30 mouse cellular contexts compared by ENCODE assay signal in genomic region chr10:76316194-76316593, GRCm38 (mm10). TPM values are rescaled to one million over a fixed set of nuclear protein-coding genes. Genes with fewer than 3 reads are reported as not detected.
DNase-seq lines count a peak whose midpoint lies in the region; ATAC-seq and TF ChIP-seq lines count a peak whose summit lies in the region.
"Had no signal": no experiment of that assay in that cellular context is flagged by ENCODE, and none has a peak within 500 bp of the region (broad histone marks: within the 10 kb centered on the region; RNA-seq: fewer than 3 reads in every experiment).

No protein-coding gene starts in this region.

- H3K27ac ChIP-seq in left cerebral cortex, adult 2 months, result peak overlapping the region; percentile 65
- H3K27ac ChIP-seq in embryonic facial prominence, embryonic 15.5 days (replicated peaks), result peak overlapping the region; percentile 51; the same call in 1 of the 2 replicates
- no peak overlapping the region for H3K27ac ChIP-seq in hindbrain, embryonic 12.5 days
- H3K27ac ChIP-seq: embryonic facial prominence, embryonic 12.5 days; forebrain, embryonic 13.5 days; heart, embryonic 15.5 days; intestine, embryonic 15.5 days; liver, embryonic 14.5 days; midbrain, embryonic 12.5 days; neural tube, embryonic 12.5 days; stomach, postnatal 0 days had no signal

- DNase-seq in frontal cortex, postnatal 36 days (ENCODE audit: low spot score in 2 of 2), result peak; percentile 49 to 63
- no peak for DNase-seq in frontal cortex, postnatal 14 days (ENCODE audit: low spot score in 2 of 2)
- DNase-seq in left cerebral cortex, adult 2 months (ENCODE audit: extremely low spot score in 1 of 2, low spot score in 2 of 2), result peak in 1 of 2 experiments; percentile 32
- DNase-seq in left cerebral cortex, postnatal 4 days, result no peak
- DNase-seq in Muller cell, postnatal 12 days (ENCODE audit: inconsistent ontology term), result peak; percentile 7
- DNase-seq: adrenal gland, adult 8-10 months; cerebellum, adult 8-10 months; cerebellum, postnatal 36 days; gastrocnemius, postnatal 36 days; heart, postnatal 4 days; kidney, adult 9 months; kidney, postnatal 25 days; lung, embryonic 14.5 days; thymus, adult 2 months; thymus, postnatal 4 days had no signal

- WGBS in embryonic facial prominence, embryonic 15.5 days, result 61% methylated on average over 7 of the region's 7 CpGs
- WGBS in hindbrain, embryonic 12.5 days, result 84% methylated on average over 7 of the region's 7 CpGs

- peaks cover 38% of the 10 kb centered on the region for H3K36me3 ChIP-seq in embryonic facial prominence, embryonic 15.5 days
- H3K36me3 ChIP-seq in hindbrain, embryonic 12.5 days, result peaks cover 50% of the 10 kb centered on the region
- H3K36me3 ChIP-seq: G1E had no signal

- no peak overlapping the region for H3K4me2 ChIP-seq in embryonic facial prominence, embryonic 15.5 days (replicated peaks)
- H3K4me2 ChIP-seq in hindbrain, embryonic 12.5 days (replicated peaks), result no peak overlapping the region
- H3K4me2 ChIP-seq: embryonic facial prominence, embryonic 12.5 days; forebrain, embryonic 13.5 days; heart, embryonic 15.5 days; intestine, embryonic 15.5 days; lung, embryonic 14.5 days; midbrain, embryonic 12.5 days; neural tube, embryonic 12.5 days had no signal

- ATAC-seq in embryonic facial prominence, embryonic 15.5 days (ENCODE audit: insufficient number of reproducible peaks, low FRiP score, low TSS enrichment, low read depth), result no peak
- ATAC-seq in CD4-positive, CD25-positive, alpha-beta regulatory T cell, adult 4 months, result no peak
- no peak for ATAC-seq in hindbrain, embryonic 12.5 days (ENCODE audit: low FRiP score)
- ATAC-seq: activated CD4-positive, CD25-positive, alpha-beta regulatory T cell, adult 4 months; forebrain, embryonic 13.5 days; hindbrain, embryonic 16.5 days; intestine, embryonic 15.5 days had no signal

- TF ChIP-seq CTCF in left cerebral cortex, adult 2 months (IDR thresholded peaks at IDR 0.05), result no peak

- no peaks in the 10 kb centered on the region for H3K9me3 ChIP-seq in embryonic facial prominence, embryonic 15.5 days (replicated peaks)
- no peaks in the 10 kb centered on the region for H3K9me3 ChIP-seq in hindbrain, embryonic 12.5 days (replicated peaks)
- H3K9me3 ChIP-seq: embryonic facial prominence, embryonic 12.5 days; forebrain, embryonic 13.5 days; G1E; heart, embryonic 15.5 days; intestine, embryonic 15.5 days; midbrain, embryonic 12.5 days; neural tube, embryonic 12.5 days had no signal

- intact Hi-C loops in left cerebral cortex, adult 2 months (cut with DNase I), result no loop called here
- intact Hi-C loops in left cerebral cortex, postnatal 4 days (cut with DNase I), result no loop called here

- H3K9ac ChIP-seq in embryonic facial prominence, embryonic 15.5 days, result no peak overlapping the region
- H3K9ac ChIP-seq in hindbrain, embryonic 12.5 days, result no peak overlapping the region
- H3K9ac ChIP-seq: embryonic facial prominence, embryonic 12.5 days; forebrain, embryonic 13.5 days; heart, embryonic 15.5 days; intestine, embryonic 15.5 days; liver, embryonic 14.5 days; lung, embryonic 14.5 days; midbrain, embryonic 12.5 days; neural tube, embryonic 12.5 days had no signal

- H3K27me3 ChIP-seq in embryonic facial prominence, embryonic 15.5 days, result no peaks in the 10 kb centered on the region
- no peaks in the 10 kb centered on the region for H3K27me3 ChIP-seq in hindbrain, embryonic 12.5 days
- H3K27me3 ChIP-seq: CH12.LX; embryonic facial prominence, embryonic 12.5 days; forebrain, embryonic 13.5 days; heart, embryonic 15.5 days; intestine, embryonic 15.5 days; midbrain, embryonic 12.5 days; neural tube, embryonic 12.5 days had no signal

- no peak overlapping the region for H3K4me3 ChIP-seq in left cerebral cortex, adult 2 months
- no peak overlapping the region for H3K4me3 ChIP-seq in embryonic facial prominence, embryonic 15.5 days (replicated peaks)
- H3K4me3 ChIP-seq in hindbrain, embryonic 12.5 days, result no peak overlapping the region
- H3K4me3 ChIP-seq: embryonic facial prominence, embryonic 12.5 days; forebrain, embryonic 13.5 days; heart, embryonic 15.5 days; intestine, embryonic 15.5 days; midbrain, embryonic 12.5 days; neural tube, embryonic 12.5 days had no signal

- H3K4me1 ChIP-seq in embryonic facial prominence, embryonic 15.5 days, result peaks cover 6% of the 10 kb centered on the region; the same call in 1 of the 2 replicates
- H3K4me1 ChIP-seq in hindbrain, embryonic 12.5 days, result no peaks in the 10 kb centered on the region
- H3K4me1 ChIP-seq: embryonic facial prominence, embryonic 12.5 days; forebrain, embryonic 13.5 days; intestine, embryonic 15.5 days; midbrain, embryonic 12.5 days; neural tube, embryonic 12.5 days had no signal

RNA-seq across cellular contexts. Expression of gene Dip2a, which starts 28.9 kb away (rescaled TPM):
- 10 to 100 TPM; 61.4 to 63.6 TPM for total RNA-seq in left cerebral cortex, adult 2 months (2021)
- 10 to 100 TPM; 75.7 to 77.0 TPM for total RNA-seq in left cerebral cortex, postnatal 4 days (2021)
- polyA plus RNA-seq in embryonic facial prominence, embryonic 15.5 days (2015; fragmentation: Nextera tagmentation; extraction: Ambion mirVana), result 13.5 and 14.1 TPM in 2 replicates
- polyA plus RNA-seq in CD4-positive, CD25-positive, alpha-beta regulatory T cell, adult 4 months (2017; shearing (Covaris generic)), result 1 to 10 TPM; 2.0 to 2.6 TPM
- 14.4 and 16.1 TPM in 2 replicates for polyA plus RNA-seq in hindbrain, embryonic 12.5 days (2016; fragmentation: Nextera tagmentation; extraction: Ambion mirVana)

Comparison
In these comparisons a context has a peak if more than half of its experiments do, and no peak if none do; other contexts are left out.
1. DNase-seq: peak in frontal cortex, postnatal 36 days (2 of 2) and Muller cell, postnatal 12 days (single experiment); none in frontal cortex, postnatal 14 days (0 of 2) and left cerebral cortex, postnatal 4 days (single experiment).